Mouse (Mus musculus): ENCODE results near the gene Ccl2.

The Ccl2 gene

DNA sequence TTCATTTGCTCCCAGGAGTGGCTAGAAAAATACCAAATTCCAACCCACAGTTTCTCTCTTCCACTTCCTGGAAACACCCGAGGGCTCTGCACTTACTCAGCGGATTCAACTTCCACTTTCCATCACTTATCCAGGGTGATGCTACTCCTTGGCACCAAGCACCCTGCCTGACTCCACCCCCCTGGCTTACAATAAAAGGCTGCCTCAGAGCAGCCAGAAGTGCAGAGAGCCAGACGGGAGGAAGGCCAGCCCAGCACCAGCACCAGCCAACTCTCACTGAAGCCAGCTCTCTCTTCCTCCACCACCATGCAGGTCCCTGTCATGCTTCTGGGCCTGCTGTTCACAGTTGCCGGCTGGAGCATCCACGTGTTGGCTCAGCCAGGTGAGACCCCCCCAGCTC lies at the start of gene Ccl2:
Ccl2 (plus strand) TSS at position 216 of the 400 bp plus-strand sequence.
- no peak for DNase-seq (ENCODE audit: low spot score in 2 of 2)

DNA sequence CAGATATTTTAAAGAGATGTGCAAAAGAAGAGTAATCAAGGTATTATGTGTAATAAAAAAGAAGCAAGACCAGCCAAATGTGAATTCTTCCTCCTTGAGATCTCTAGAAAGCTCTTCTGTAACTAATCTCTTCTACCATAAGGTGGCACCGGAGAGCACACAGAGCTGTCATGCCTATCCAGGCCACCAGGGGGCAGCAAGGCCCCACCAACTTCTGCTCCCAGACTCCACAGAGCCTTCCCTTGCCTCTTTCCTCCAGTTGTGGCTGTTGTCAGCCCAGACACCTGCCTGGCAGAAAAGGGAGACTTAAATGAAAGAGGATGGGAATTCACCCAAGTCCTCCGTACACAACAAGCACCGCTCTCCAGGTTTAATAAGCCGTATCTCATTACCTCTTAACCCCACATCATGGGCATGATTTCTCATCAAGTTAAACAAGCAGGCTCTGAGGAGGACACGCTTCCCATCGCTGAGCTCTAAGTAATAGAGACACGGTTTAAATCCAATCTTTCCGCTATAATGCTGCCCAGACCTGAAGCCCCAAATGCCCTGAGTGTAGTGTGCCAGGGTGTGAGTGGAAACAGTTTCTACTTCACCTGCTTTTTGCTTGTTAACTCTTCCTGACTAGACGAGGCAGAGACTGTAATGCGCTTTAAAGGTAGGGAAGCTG lies 39.1 kb upstream of the Ccl2 start:
- DNase-seq (ENCODE audit: low spot score in 2 of 2), result peak; percentile 40 to 54

- no peak for DNase-seq (ENCODE audit: low spot score in 2 of 2)
These were observed 38.3 kb upstream of the Ccl2 start for GRCm38 (mm10) chr11:81997085-81997484.

DNA sequence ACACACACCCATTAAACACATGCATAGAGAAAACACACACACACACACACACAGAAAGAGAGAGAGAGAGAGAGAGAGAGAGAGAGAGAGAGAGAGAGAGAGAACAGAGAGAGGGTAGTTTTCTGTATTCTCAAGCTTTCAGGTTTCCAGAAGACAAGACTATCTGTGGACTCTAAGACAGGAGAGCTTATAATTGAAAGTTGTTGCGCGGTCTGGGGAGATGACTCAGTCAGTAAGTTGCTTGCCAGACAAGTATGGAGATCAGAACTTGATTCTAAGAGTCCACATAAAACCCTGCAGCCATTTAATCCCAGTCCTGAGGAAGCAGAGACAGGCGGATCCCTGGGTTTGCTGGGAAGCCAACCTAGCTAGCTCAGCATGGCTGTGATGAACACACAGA lies 36.7 kb upstream of the Ccl2 start:
- DNase-seq (ENCODE audit: low spot score in 2 of 2), result no peak

DNA sequence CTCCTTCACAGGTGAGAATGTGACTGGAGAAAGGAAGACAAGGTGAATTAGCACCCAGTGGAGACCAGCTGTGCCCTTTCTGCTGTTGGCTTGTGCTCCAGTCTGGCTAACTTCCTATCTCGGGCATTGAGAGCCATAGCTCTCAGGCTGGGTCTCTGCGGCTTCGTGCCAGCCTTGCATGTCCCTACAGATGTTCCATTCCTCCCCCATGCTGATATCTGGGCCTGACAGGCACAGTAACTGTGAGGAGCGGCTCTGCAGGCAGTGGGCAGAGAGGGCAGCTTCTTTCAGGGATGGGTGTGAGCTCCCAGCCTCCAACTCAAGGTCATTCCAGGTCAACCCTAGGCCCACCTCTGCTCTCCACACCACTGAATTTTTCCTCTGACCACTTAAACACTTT lies 35.9 kb upstream of the Ccl2 start:
- no peak for DNase-seq (ENCODE audit: low spot score in 2 of 2)

DNA sequence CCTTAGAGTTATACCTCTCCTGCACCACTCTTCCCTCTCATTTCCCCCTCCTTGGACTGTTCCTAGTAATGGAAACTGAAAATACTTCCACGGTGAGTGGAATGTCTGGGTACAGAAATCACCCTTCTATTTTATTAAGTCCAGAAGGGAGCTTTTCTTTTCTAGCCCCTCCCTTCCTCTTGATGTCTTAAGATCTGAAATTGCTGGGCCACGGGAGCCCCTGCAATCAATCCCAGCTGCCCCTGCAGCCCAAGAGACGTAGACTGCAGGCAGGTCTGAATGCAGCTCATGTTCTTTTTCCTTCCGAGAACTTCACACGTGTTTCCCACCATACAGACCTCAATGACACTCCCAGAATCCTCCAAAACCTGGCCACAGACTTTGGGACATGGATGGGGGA lies 34.8 kb upstream of the Ccl2 start:
- DNase-seq (ENCODE audit: low spot score in 2 of 2), result no peak

DNA sequence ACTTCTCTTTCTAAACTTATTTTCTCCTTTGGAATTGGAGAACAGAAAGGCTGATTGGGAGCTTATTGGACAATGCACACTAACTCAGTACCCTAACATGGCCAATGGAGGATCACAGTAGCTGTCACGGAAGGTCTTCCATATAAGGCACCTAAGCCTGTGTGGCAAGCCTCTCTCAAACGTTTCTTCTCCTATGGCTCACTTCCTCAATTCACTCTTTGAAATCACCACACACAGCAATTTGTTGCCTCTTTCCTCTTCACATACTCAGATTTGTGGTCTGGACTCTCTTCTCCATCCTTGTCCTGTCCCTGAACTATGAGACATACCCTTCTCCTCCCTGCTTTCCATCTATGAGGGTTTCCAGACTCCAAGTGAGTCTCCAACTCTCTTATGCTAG lies 30.6 kb upstream of the Ccl2 start:
- DNase-seq (ENCODE audit: low spot score in 2 of 2), result no peak

DNA sequence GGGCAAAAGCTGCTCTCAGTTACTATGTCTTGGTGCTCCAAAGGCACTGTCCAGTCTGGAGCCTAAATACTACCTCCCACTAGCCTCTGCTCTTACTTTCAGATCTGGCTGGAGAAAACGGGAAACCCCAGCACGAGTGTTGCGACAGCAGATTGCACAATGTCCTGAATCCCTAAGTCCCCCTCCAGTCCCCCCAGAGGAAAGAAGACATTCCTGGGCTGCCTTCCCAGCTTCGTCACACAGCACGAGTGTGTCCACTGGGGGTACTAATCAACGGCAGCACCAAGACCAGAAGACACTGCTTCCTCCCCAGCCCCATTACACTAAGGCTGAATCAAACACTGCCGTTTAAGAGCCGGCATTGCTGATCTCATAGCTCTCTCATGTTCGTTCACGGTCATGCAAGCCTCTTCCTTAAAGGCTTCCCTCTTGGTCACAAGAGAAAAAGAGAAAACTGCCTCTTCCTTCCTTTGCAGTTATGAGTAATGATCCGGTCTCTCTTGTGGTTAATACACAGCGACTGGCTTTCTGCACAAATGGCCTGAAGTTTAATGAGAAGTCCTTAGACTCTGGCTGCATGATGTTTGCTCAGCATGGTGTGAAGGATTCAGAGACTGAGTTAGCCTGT lies 28.5 kb upstream of the Ccl2 start:
- DNase-seq (ENCODE audit: low spot score in 2 of 2), result no peak

DNA sequence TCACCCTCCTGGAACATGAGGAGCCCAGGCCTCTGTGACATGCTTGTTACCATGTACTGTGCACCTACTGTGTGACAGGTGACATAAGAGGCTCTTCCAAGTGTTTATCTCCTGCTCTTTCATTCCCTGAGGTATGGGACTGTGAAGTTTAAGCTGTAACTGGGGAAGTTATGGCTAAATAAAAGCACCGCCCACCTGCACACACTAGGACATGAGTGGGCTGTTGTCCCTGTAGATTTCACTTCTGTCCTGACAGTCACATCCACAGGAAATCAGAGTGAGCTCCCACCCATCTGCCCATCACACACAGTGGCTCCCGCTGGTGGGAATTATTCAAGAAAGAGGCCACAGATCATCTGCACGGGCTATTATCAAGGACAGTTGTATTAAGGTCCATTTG lies 25.3 kb upstream of the Ccl2 start:
- DNase-seq (ENCODE audit: low spot score in 2 of 2), result no peak

GRCm38 (mm10) chr11:82011411-82012193 lies 23.8 kb upstream of the Ccl2 start:
- no peak for DNase-seq (ENCODE audit: low spot score in 2 of 2)

GRCm38 (mm10) chr11:82013756-82014155 lies 21.6 kb upstream of the Ccl2 start:
- no peak for DNase-seq (ENCODE audit: low spot score in 2 of 2)

- no peak for DNase-seq (ENCODE audit: low spot score in 2 of 2)
These were observed 20.3 kb upstream of the Ccl2 start for GRCm38 (mm10) chr11:82015066-82015465.

- no peak for DNase-seq (ENCODE audit: low spot score in 2 of 2)
These were observed 19.1 kb upstream of the Ccl2 start for GRCm38 (mm10) chr11:82016181-82016780.

DNA sequence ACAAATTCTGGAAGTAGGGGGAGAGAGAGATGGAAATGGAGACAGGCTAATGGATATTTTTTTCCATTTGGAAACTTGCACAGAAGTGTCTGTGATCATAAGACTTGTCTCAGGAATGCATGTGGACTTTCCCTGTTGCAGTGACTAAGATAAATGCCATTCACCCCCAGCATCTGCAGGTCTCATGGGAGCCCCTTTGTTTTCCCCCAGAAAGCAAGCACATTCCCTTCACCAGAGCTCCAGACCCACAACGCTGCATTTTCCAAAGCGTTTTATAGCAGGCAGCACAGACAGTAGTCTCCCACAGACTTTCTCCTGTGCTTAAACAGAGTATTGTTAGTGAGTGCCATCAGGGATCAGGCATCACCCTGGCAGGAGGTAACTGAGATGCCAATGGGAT lies 16.0 kb upstream of the Ccl2 start:
- DNase-seq (ENCODE audit: low spot score in 2 of 2), result no peak

GRCm38 (mm10) chr11:82019793-82020192 lies 15.6 kb upstream of the Ccl2 start:
- DNase-seq (ENCODE audit: low spot score in 2 of 2), result no peak

- DNase-seq (ENCODE audit: low spot score in 2 of 2), result no peak
These were observed 14.0 kb upstream of the Ccl2 start for GRCm38 (mm10) chr11:82021406-82021805.

DNA sequence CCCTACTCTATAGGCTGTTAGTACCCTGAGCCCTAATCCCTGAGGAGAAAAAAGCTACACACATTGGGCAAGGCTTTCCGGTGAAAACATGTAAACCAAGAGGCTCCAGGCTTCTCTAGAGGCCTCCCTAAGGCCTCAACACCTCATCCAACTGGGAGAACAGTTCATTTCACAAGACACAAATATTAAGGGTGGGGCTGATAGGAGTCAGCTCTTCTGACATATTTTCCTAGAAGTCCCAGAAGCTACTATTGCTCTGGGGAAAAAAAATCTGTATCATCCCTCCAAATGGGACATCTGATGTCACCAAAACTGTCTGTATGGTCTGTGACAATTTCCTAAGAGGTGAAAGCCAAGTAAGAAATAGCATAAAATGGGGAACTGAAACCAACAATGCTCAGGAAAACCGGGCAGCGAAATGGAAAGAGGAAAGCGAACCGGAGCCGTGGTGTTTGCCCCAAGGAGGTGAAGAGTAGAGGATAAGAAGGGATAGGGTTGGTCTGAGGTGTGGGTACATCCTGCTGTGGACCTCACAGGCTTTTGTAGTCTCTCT lies 12.8 kb upstream of the Ccl2 start:
- DNase-seq (ENCODE audit: low spot score in 2 of 2), result no peak

- no peak for DNase-seq (ENCODE audit: low spot score in 2 of 2)
These were observed 11.6 kb upstream of the Ccl2 start for GRCm38 (mm10) chr11:82023769-82024168.

- DNase-seq (ENCODE audit: low spot score in 2 of 2), result no peak
These were observed 5.2 kb upstream of the Ccl2 start for GRCm38 (mm10) chr11:82030171-82030570.

- DNase-seq (ENCODE audit: low spot score in 2 of 2), result no peak
These were observed 3.2 kb upstream of the Ccl2 start for GRCm38 (mm10) chr11:82032136-82032535.

DNA sequence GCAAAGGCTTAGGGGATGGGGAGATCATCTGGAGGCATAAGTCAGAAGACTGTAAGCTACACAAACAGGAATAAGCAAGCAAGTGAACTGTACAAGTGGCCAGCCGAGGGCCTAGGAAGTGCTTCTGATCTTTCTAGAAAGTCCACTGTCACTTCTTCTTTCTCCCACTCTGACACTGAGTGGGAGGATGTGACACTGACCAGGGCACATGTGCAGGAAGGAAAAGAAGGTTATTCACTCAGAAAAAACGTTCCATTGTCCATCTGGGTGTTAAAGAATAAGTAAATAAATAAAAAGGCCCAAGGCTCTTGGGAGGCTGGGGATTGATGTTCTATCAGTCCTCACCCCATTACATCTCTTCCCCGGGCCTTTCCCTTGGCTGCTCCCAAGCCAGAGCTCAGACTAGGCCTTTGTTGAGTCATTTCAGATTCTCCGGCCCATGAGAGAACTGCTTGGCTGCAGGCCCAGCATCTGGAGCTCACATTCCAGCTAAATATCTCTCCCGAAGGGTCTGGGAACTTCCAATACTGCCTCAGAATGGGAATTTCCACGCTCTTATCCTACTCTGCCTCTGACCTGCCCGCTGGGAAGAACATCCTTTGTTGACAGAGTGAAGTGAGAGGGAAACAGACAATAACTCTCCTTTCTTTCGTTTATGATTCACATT lies 2.6 kb upstream of the Ccl2 start:
- DNase-seq (ENCODE audit: low spot score in 2 of 2), result no peak

DNA sequence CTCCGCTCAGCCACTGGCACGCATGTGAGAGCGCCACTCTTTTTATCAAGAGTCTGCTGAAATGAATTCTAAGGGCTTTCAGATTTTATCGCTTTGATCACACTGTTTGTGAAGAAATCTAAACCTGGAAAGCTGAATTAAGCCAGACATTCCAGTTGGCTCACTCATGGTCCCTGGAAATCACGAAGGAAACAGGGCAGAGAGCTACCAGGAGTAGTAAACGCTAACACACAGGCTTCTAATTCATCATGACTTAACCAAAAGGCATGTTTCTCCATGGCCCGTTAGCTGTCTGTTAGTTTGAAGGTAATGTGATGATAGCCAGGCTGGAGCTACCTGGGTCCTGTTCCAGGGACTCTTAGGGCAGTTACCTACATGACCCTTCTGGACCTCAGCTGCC lies 925 bp upstream of the Ccl2 start:
- DNase-seq (ENCODE audit: low spot score in 2 of 2), result no peak
